Mouse (Mus musculus) lung, adult 2 months (tissue): ENCODE results near the gene Xrcc5. TPM values are rescaled to one million over a fixed set of nuclear protein-coding genes. Genes with fewer than 3 reads are reported as not detected.
A peak's percentile ranks its signal among the peaks of the same experiment; 100 is the strongest.

ENCODE experiments used
- DNase-seq: peaks from one replicate; pipeline ENCODE4 v3.0.0; 2022
- H3K4me1 ChIP-seq: fragments of 200-500 bp; 2 replicates; pipeline ENCODE4 v1.6.1; 2011; ENCODE audit warnings: low read length; ENCODE audit not compliant: control insufficient read depth, insufficient read depth
- H3K4me3 ChIP-seq: fragments of 200-500 bp; replicated peaks from 2 replicates; pipeline ENCODE3; 2011; ENCODE audit warnings: low read depth, mild to moderate bottlenecking, control low read depth, low read length; ENCODE audit errors: extremely low read depth
- CTCF ChIP-seq: fragments of 200-500 bp; IDR thresholded peaks from 2 replicates; pipeline ENCODE4 v1.5.1; 2011; ENCODE audit warnings: mild to moderate bottlenecking, low read length, control low read depth; ENCODE audit not compliant: insufficient read depth
- POLR2A ChIP-seq: fragments of 200-500 bp; IDR thresholded peaks from 2 replicates; pipeline ENCODE4 v1.6.1; 2011; ENCODE audit warnings: low read depth, mild to moderate bottlenecking, control low read depth, low read length, borderline replicate concordance; ENCODE audit errors: extremely low read depth
- WGBS: fragments of 180-500 bp; shearing (Covaris S2); methylation state at CpG from one replicate; pipeline ENCODE4 v1.1.7; 2018; 5-methylcytosine and 5-hydroxymethylcytosine counted together
- polyA plus RNA-seq: library from polyadenylated mRNA; depleted of rRNA; stranded (reverse); fragments of >200 nt; gene quantifications from 2 replicates; pipeline ENCODE4 v1.2.3, GENCODE M21; 2012

The Xrcc5 gene
- polyA plus RNA-seq, 1 experiment = 3.6 TPM

- 74% methylated on average over 5 of the region's 5 CpGs for WGBS
- Histone ChIP-seq H3K4me3 (no peak overlapping the region), H3K4me1 (no peaks in the 10 kb centered on the region)
- TF ChIP-seq CTCF (peak; percentile 15; the same call in 1 of the 2 replicates), POLR2A (no peak)
- DNase-seq = no peak
These were observed 6.3 kb downstream of the Xrcc5 start for GRCm38 (mm10) chr1:72313399-72314039.

- no peak for DNase-seq
- TF ChIP-seq CTCF (no peak), POLR2A (no peak)
- H3K4me3 ChIP-seq = no peak overlapping the region
- H3K4me1 ChIP-seq = no peaks in the 10 kb centered on the region
- WGBS = 90% methylated on average over 4 of the region's 4 CpGs
These were observed 8.2 kb downstream of the Xrcc5 start for GRCm38 (mm10) chr1:72315447-72315846.

GRCm38 (mm10) chr1:72316409-72316808 lies 9.2 kb downstream of the Xrcc5 start:
- no peak for DNase-seq
- TF ChIP-seq CTCF (no peak), POLR2A (no peak)
- 66% methylated on average over 8 of the region's 8 CpGs for WGBS
- H3K4me3 ChIP-seq = no peak overlapping the region
- H3K4me1 ChIP-seq = no peaks in the 10 kb centered on the region

- 62% methylated on average over 7 of the region's 7 CpGs for WGBS
- TF ChIP-seq CTCF (no peak), POLR2A (no peak)
- no peak for DNase-seq
- Histone ChIP-seq H3K4me1 (no peaks in the 10 kb centered on the region), H3K4me3 (no peak overlapping the region)
These were observed 9.7 kb downstream of the Xrcc5 start for GRCm38 (mm10) chr1:72316901-72317300.

DNA sequence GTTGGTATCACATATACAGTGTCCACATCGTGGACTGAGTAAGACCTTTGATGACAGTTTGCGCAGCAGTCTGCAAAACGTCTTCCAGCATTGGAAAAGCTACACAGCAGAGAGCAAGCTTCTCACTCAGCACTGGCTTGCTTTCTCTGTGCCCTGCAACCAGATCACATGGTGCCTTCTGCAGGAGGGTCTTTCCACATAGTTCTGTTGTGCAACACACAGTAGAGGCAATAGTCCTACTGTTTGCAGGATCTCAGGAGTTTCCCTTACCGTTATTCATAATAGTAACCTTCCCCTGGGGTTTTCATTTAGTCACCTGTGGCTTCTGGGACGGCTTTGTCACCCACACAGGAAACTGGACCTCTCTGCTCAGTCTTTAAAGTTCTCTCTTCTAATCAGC lies 13.5 kb downstream of the Xrcc5 start:
- no peak for DNase-seq
- Histone ChIP-seq H3K4me3 (no peak overlapping the region), H3K4me1 (no peaks in the 10 kb centered on the region)
- 81% methylated on average over 5 of the region's 5 CpGs for WGBS
- TF ChIP-seq POLR2A (no peak), CTCF (no peak)

GRCm38 (mm10) chr1:72323248-72323647 lies 16.0 kb downstream of the Xrcc5 start:
- H3K4me1 ChIP-seq = no peaks in the 10 kb centered on the region
- TF ChIP-seq POLR2A (no peak), CTCF (no peak)
- H3K4me3 ChIP-seq = no peak overlapping the region
- WGBS = 96% methylated on average over 4 of the region's 4 CpGs
- no peak for DNase-seq

- DNase-seq = no peak
- TF ChIP-seq POLR2A = no peak
- TF ChIP-seq CTCF = no peak
- 91% methylated on average over 11 of the region's 11 CpGs for WGBS
- no peak overlapping the region for H3K4me3 ChIP-seq
- H3K4me1 ChIP-seq = no peaks in the 10 kb centered on the region
These were observed 19.1 kb downstream of the Xrcc5 start for GRCm38 (mm10) chr1:72326162-72326821.

- Histone ChIP-seq H3K4me3 (no peak overlapping the region), H3K4me1 (no peaks in the 10 kb centered on the region)
- no peak for DNase-seq
- WGBS = 90% methylated on average over 11 of the region's 11 CpGs
- TF ChIP-seq POLR2A = no peak
- TF ChIP-seq CTCF = no peak
These were observed 27.6 kb downstream of the Xrcc5 start for GRCm38 (mm10) chr1:72334807-72335206.

DNA sequence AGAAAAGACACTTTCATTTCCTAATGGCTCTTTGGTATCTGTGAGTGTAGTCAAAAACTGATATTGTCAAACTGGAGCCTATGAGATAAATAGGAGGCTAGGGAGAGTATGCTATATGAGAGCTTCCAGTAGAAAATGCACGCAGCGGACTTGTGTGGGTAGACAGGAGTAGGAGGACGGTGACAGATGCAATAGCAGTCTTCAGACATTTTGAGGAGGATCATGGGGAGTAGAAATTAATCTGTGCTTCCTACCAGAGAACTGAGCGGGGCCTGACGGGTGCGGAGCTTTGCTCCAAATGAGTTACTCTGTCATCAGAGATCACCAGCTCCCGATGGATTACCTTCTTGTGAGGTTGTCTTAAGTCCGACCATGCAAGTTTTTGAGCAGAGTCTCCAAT lies 29.6 kb downstream of the Xrcc5 start:
- DNase-seq = no peak
- no peak for TF ChIP-seq CTCF
- 96% methylated on average over 8 of the region's 8 CpGs for WGBS
- Histone ChIP-seq H3K4me1 (no peaks in the 10 kb centered on the region), H3K4me3 (no peak overlapping the region)

DNA sequence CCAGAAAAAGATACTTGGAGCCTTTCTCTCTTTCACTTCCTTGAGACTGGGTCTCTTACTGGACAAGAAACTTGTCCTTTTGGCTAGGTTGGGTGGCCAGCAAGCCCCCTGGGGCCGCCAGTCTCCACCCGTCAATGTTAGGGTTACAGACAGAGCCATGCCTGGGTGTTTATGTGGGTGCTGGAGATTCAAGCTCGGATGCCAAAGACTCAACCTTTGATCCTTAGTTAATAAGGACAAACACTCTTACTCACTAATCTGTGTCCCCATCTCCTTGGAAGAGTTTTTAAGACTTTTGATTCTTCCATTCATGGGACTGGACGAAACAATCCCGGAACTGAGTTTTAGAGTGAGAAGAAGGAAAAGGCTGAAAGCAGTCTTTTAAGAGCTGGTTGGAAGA lies 31.1 kb downstream of the Xrcc5 start:
- H3K4me3 ChIP-seq = no peak overlapping the region
- TF ChIP-seq POLR2A = no peak
- TF ChIP-seq CTCF = no peak
- no peak for DNase-seq
- no peaks in the 10 kb centered on the region for H3K4me1 ChIP-seq
- 89% methylated on average over 5 of the region's 5 CpGs for WGBS
